Mouse (Mus musculus): Measurements from ENCODE around the gene Rcc1l. TPM values are rescaled to one million over a fixed set of nuclear protein-coding genes. Genes with fewer than 3 reads are reported as not detected.

Rcc1l gene
- polyA plus RNA-seq, 1 experiment = 11.1 TPM

- no peaks in the 10 kb centered on the region; the same call in 1 of the 2 replicates for H3K4me1 ChIP-seq (ENCODE audit: control insufficient read depth, insufficient read depth, low read length)
- TF ChIP-seq CTCF (IDR thresholded peaks at IDR 0.05; ENCODE audit: borderline replicate concordance, insufficient read depth, low read length) = no peak
- TF ChIP-seq POLR2A (IDR thresholded peaks at IDR 0.05; ENCODE audit: low read depth, low read length) = no peak
- no peak overlapping the region for H3K27ac ChIP-seq (ENCODE audit: insufficient read depth, low read length)
Measured at GRCm38 (mm10) chr5:134147194-134147753, 29.3 kb downstream of the Rcc1l start.

GRCm38 (mm10) chr5:134144986-134145385, 31.6 kb downstream of the Rcc1l start:
- no peak overlapping the region for H3K4me3 ChIP-seq (ENCODE audit: insufficient read depth, low read length)
- TF ChIP-seq CTCF (IDR thresholded peaks at IDR 0.05; ENCODE audit: borderline replicate concordance, insufficient read depth, low read length) = no peak
- no peak for TF ChIP-seq POLR2A (IDR thresholded peaks at IDR 0.05; ENCODE audit: low read depth, low read length)
- H3K27ac ChIP-seq (ENCODE audit: insufficient read depth, low read length) = no peak overlapping the region
- no peaks in the 10 kb centered on the region; the same call in 1 of the 2 replicates for H3K4me1 ChIP-seq (ENCODE audit: control insufficient read depth, insufficient read depth, low read length)

More at GRCm38 (mm10) chr5:134147194-134147753, 29.3 kb downstream of the Rcc1l start:
- no peak overlapping the region for H3K4me3 ChIP-seq (ENCODE audit: insufficient read depth, low read length)

DNA sequence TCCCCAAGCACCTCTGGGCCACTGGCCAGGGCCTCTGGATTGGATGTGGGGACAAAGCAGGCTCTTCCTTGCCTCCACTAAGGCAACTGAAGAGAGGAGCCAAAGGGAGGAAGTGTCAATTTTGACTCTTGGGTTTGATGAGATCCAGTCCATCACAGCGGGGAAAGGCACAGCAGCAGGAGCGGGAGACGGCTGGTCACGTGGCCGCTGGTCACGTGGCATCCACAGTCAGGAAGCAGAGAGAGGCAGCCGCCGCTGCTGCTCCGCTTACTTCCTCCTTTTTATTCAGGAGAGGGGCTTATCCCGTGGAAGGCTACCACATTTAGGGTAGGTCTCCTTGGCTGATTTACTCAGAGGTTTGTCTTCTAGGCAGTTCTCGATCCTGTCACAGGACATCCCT, 34.2 kb downstream of the Rcc1l start:
- Histone ChIP-seq H3K27ac (ENCODE audit: insufficient read depth, low read length) (no peak overlapping the region), H3K4me1 (ENCODE audit: control insufficient read depth, insufficient read depth, low read length) (no peaks in the 10 kb centered on the region; the same call in 1 of the 2 replicates)
- no peak for TF ChIP-seq POLR2A (IDR thresholded peaks at IDR 0.05; ENCODE audit: low read depth, low read length)

GRCm38 (mm10) chr5:134141236-134141635, 35.3 kb downstream of the Rcc1l start:
- Histone ChIP-seq H3K27ac (ENCODE audit: insufficient read depth, low read length) (no peak overlapping the region), H3K4me1 (ENCODE audit: control insufficient read depth, insufficient read depth, low read length) (no peaks in the 10 kb centered on the region), H3K4me3 (ENCODE audit: insufficient read depth, low read length) (no peak overlapping the region)
- no peak for TF ChIP-seq CTCF (IDR thresholded peaks at IDR 0.05; ENCODE audit: borderline replicate concordance, insufficient read depth, low read length)
- TF ChIP-seq POLR2A (IDR thresholded peaks at IDR 0.05; ENCODE audit: low read depth, low read length) = no peak

More for the DNA sequence above, 34.2 kb downstream of the Rcc1l start:
- H3K4me3 ChIP-seq (ENCODE audit: insufficient read depth, low read length) = no peak overlapping the region

GRCm38 (mm10) chr5:134139429-134139828, 37.1 kb downstream of the Rcc1l start:
- Histone ChIP-seq H3K27ac (ENCODE audit: insufficient read depth, low read length) (no peak overlapping the region), H3K4me1 (ENCODE audit: control insufficient read depth, insufficient read depth, low read length) (no peaks in the 10 kb centered on the region), H3K4me3 (ENCODE audit: insufficient read depth, low read length) (no peak overlapping the region)
- no peak for TF ChIP-seq POLR2A (IDR thresholded peaks at IDR 0.05; ENCODE audit: low read depth, low read length)
- TF ChIP-seq CTCF (IDR thresholded peaks at IDR 0.05; ENCODE audit: borderline replicate concordance, insufficient read depth, low read length) = no peak

DNA sequence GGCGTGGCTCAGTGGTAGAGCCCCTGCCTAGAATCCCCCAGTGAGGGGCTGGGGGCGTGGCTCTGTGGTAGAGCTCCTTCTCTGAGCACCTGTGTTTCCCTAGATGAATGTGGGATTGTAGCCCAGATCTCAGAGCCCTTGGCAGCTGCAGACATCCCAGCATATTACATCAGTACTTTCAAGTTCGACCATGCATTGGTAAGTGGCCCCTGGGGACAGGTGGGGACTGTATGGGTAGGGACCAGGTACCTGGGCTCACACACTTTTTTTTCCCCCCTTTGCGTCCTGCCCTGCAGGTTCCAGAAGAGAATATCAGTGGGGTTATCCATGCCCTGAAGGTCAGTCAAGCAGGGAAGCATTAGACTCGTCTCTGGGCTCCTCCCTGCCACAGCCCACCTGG, 38.6 kb downstream of the Rcc1l start:
- TF ChIP-seq POLR2A (IDR thresholded peaks at IDR 0.05; ENCODE audit: low read depth, low read length) = no peak
- TF ChIP-seq CTCF (IDR thresholded peaks at IDR 0.05; ENCODE audit: borderline replicate concordance, insufficient read depth, low read length) = no peak
- no peaks in the 10 kb centered on the region for H3K4me1 ChIP-seq (ENCODE audit: control insufficient read depth, insufficient read depth, low read length)
- no peak overlapping the region for H3K27ac ChIP-seq (ENCODE audit: insufficient read depth, low read length)
- H3K4me3 ChIP-seq (ENCODE audit: insufficient read depth, low read length) = no peak overlapping the region

DNA sequence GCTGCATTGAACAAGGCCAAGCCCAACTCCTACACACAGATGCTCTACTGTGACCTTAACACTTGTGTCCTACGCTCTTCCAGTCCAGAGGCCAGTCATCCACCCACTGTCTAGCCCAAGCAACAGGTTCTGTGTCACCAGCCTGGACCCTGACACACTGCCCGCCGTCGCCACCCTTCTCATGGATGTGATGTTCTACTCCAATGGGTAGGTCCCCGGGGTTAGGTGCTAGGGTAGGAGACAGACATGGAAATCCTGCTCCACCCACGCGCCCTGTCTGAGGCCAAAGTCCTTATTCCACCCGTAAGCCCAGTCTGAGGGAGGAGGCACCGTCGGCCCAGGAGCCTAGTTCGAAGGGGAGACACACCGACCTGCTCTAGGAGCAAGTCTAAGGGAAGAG, 40.6 kb downstream of the Rcc1l start:
- TF ChIP-seq POLR2A (IDR thresholded peaks at IDR 0.05; ENCODE audit: low read depth, low read length) (no peak), CTCF (IDR thresholded peaks at IDR 0.05; ENCODE audit: borderline replicate concordance, insufficient read depth, low read length) (no peak)
- Histone ChIP-seq H3K27ac (ENCODE audit: insufficient read depth, low read length) (no peak overlapping the region), H3K4me1 (ENCODE audit: control insufficient read depth, insufficient read depth, low read length) (peaks cover 2% of the 10 kb centered on the region; the same call in 1 of the 2 replicates), H3K4me3 (ENCODE audit: insufficient read depth, low read length) (no peak overlapping the region)

GRCm38 (mm10) chr5:134131586-134131985, 45.0 kb downstream of the Rcc1l start:
- TF ChIP-seq POLR2A (IDR thresholded peaks at IDR 0.05; ENCODE audit: low read depth, low read length) (no peak), CTCF (IDR thresholded peaks at IDR 0.05; ENCODE audit: borderline replicate concordance, insufficient read depth, low read length) (no peak)
- no peak overlapping the region for H3K4me3 ChIP-seq (ENCODE audit: insufficient read depth, low read length)
- H3K4me1 ChIP-seq (ENCODE audit: control insufficient read depth, insufficient read depth, low read length) = peaks cover 2% of the 10 kb centered on the region; the same call in 1 of the 2 replicates
- H3K27ac ChIP-seq (ENCODE audit: insufficient read depth, low read length) = no peak overlapping the region

DNA sequence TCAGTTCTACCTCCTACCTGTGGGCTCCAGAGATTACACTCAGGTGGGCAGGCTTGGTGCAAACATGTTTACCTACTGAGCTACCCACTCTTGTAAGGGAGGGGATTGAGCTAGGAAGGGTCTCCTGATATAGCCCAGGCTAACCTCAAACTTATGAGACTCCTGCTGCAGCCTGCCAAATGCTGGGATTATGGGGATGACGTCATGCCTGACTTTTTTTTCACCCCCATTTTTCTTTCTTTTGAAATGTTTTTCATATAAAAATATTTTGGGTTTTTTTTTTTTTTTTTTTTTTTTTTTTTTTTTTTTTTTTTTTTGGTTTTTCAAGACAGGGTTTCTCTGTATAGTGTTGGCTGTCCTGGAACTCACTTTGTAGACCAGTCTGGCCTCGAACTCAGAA, 50.3 kb downstream of the Rcc1l start:
- no peak overlapping the region for H3K4me3 ChIP-seq (ENCODE audit: insufficient read depth, low read length)
- TF ChIP-seq POLR2A (IDR thresholded peaks at IDR 0.05; ENCODE audit: low read depth, low read length) (no peak), CTCF (IDR thresholded peaks at IDR 0.05; ENCODE audit: borderline replicate concordance, insufficient read depth, low read length) (no peak)
- no peaks in the 10 kb centered on the region; the same call in 1 of the 2 replicates for H3K4me1 ChIP-seq (ENCODE audit: control insufficient read depth, insufficient read depth, low read length)
- no peak overlapping the region for H3K27ac ChIP-seq (ENCODE audit: insufficient read depth, low read length)

DNA sequence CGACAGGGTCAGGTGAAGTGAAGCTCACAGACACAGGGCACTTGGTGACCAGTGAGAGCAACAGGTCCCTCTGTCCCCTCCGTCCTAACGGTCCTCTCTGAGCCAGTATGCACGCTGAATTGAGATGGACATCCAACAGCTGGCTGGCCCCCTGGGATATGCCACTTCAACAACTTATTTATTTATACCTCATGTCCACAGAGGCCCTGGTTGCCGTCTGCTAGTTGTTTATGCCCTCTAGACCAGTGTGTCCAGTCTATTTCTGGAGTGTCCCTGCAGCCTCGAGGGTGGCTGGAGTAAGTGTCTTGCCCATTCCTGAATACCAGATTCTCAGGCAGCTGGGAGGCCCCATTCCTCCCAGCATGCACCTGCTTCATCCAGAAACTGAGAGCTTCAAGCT, 52.7 kb downstream of the Rcc1l start:
- TF ChIP-seq POLR2A (IDR thresholded peaks at IDR 0.05; ENCODE audit: low read depth, low read length) = no peak
- no peak for TF ChIP-seq CTCF (IDR thresholded peaks at IDR 0.05; ENCODE audit: borderline replicate concordance, insufficient read depth, low read length)
- no peaks in the 10 kb centered on the region for H3K4me1 ChIP-seq (ENCODE audit: control insufficient read depth, insufficient read depth, low read length)

More for the DNA sequence above, 52.7 kb downstream of the Rcc1l start:
- H3K27ac ChIP-seq (ENCODE audit: insufficient read depth, low read length) = no peak overlapping the region
- H3K4me3 ChIP-seq (ENCODE audit: insufficient read depth, low read length) = no peak overlapping the region
